Mouse (Mus musculus) forebrain, embryonic 12.5 days (tissue): Measurements from ENCODE around the gene Med16. TPM values are rescaled to one million over a fixed set of nuclear protein-coding genes. Genes with fewer than 3 reads are reported as not detected.

ENCODE experiments used
- ATAC-seq: fragments of 200-750 bp; cut with Nextera tagmentation; 2 replicates; pipeline ENCODE4 v1.8.0; 2017; ENCODE audit warnings: moderate TSS enrichment; ENCODE audit not compliant: low FRiP score
- H3K27ac ChIP-seq: fragments of 300-500 bp; sonication (generic); 2 replicates; pipeline ENCODE4 v1.5.1; 2016; ENCODE audit warnings: mild to moderate bottlenecking
- H3K27me3 ChIP-seq: fragments of 300-500 bp; sonication (generic); 2 replicates; pipeline ENCODE4 v1.6.1; 2016; ENCODE audit warnings: mild to moderate bottlenecking
- H3K36me3 ChIP-seq: fragments of 300-500 bp; sonication (generic); replicated peaks from 2 replicates; pipeline ENCODE4 v1.6.1; 2016; ENCODE audit warnings: mild to moderate bottlenecking
- H3K4me1 ChIP-seq: fragments of 300-500 bp; sonication (generic); 2 replicates; pipeline ENCODE4 v1.6.1; 2016
- H3K4me2 ChIP-seq: fragments of 300-500 bp; sonication (generic); 2 replicates; pipeline ENCODE4 v1.6.1; 2016; ENCODE audit warnings: mild to moderate bottlenecking, moderate library complexity
- H3K4me3 ChIP-seq: fragments of 300-500 bp; sonication (generic); replicated peaks from 2 replicates; pipeline ENCODE4 v1.5.1; 2016; ENCODE audit warnings: mild to moderate bottlenecking
- H3K9ac ChIP-seq: fragments of 300-500 bp; sonication (generic); 2 replicates; pipeline ENCODE4 v1.6.1; 2016; ENCODE audit warnings: mild to moderate bottlenecking
- H3K9me3 ChIP-seq: fragments of 300-500 bp; sonication (generic); 2 replicates; pipeline ENCODE4 v1.6.1; 2016
- WGBS: fragments of 180-500 bp; shearing (Covaris S2); methylation state at CpG from one replicate; pipeline ENCODE4 v1.1.7; 2016; 5-methylcytosine and 5-hydroxymethylcytosine counted together
- polyA plus RNA-seq: library from polyadenylated mRNA; unstranded; fragments of >200 nt; fragmentation: Nextera tagmentation; extraction: Ambion mirVana; gene quantifications from 2 replicates; pipeline ENCODE4 v1.2.1, GENCODE M21; 2016

Med16 gene
- polyA plus RNA-seq, 1 experiment from 2014 or later, result 62.3 TPM

- ATAC-seq, result no peak
- H3K4me3 ChIP-seq, result no peak overlapping the region
- no peaks in the 10 kb centered on the region for H3K27me3 ChIP-seq
- H3K4me1 ChIP-seq, result peaks cover 62% of the 10 kb centered on the region
- 90% methylated on average over 18 of the region's 18 CpGs for WGBS
- H3K9me3 ChIP-seq, result no peaks in the 10 kb centered on the region
- H3K9ac ChIP-seq, result no peak overlapping the region
- H3K4me2 ChIP-seq, result no peak overlapping the region; the same call in 1 of the 2 replicates
- peaks cover 39% of the 10 kb centered on the region for H3K36me3 ChIP-seq
- H3K27ac ChIP-seq, result 0 out of 2 replicates have a peak overlapping the region, but pooled peaks have one; percentile 92
Observed at GRCm38 (mm10) chr10:79929967-79930825, 21.5 kb upstream of the Med16 start.

GRCm38 (mm10) chr10:79928907-79929701 lies 20.4 kb upstream of the Med16 start:
- peaks cover 36% of the 10 kb centered on the region for H3K36me3 ChIP-seq
- peak overlapping the region; percentile 90 for H3K4me3 ChIP-seq
- H3K9me3 ChIP-seq, result no peaks in the 10 kb centered on the region
- H3K9ac ChIP-seq, result peak overlapping the region; percentile 87
- no peak for ATAC-seq
- H3K27ac ChIP-seq, result peak overlapping the region; percentile 92; the same call in 1 of the 2 replicates
- peaks cover 59% of the 10 kb centered on the region for H3K4me1 ChIP-seq
- WGBS, result 25% methylated on average over 9 of the region's 9 CpGs
- peaks cover 3% of the 10 kb centered on the region for H3K27me3 ChIP-seq
- peak overlapping the region; percentile 89 for H3K4me2 ChIP-seq

GRCm38 (mm10) chr10:79928030-79928694 lies 19.4 kb upstream of the Med16 start:
- Histone ChIP-seq H3K4me3 (peak overlapping the region; percentile 90), H3K27ac (peak overlapping the region; percentile 92), H3K27me3 (peaks cover 12% of the 10 kb centered on the region), H3K4me2 (peak overlapping the region; percentile 89), H3K9ac (peak overlapping the region; percentile 87), H3K4me1 (peaks cover 50% of the 10 kb centered on the region), H3K9me3 (no peaks in the 10 kb centered on the region), H3K36me3 (peaks cover 26% of the 10 kb centered on the region)
- ATAC-seq, result no peak
- under 1% methylated on average over 28 of the region's 29 CpGs for WGBS

- Histone ChIP-seq H3K4me1 (peaks cover 43% of the 10 kb centered on the region), H3K27ac (peak overlapping the region; percentile 92), H3K36me3 (peaks cover 19% of the 10 kb centered on the region), H3K4me2 (peak overlapping the region; percentile 89), H3K9me3 (no peaks in the 10 kb centered on the region), H3K9ac (peak overlapping the region; percentile 87), H3K4me3 (peak overlapping the region; percentile 90), H3K27me3 (peaks cover 19% of the 10 kb centered on the region)
- peak; percentile 44 for ATAC-seq
- under 1% methylated on average over 54 of the region's 54 CpGs for WGBS
Observed at GRCm38 (mm10) chr10:79927324-79928029, 18.8 kb upstream of the Med16 start.

- Histone ChIP-seq H3K9me3 (no peaks in the 10 kb centered on the region), H3K27ac (peak within 1 kb of the TSS; percentile 92), H3K27me3 (peaks cover 27% of the 10 kb centered on the region), H3K4me3 (peak within 1 kb of the TSS; percentile 90), H3K36me3 (peaks cover 12% of the 10 kb centered on the region), H3K4me2 (peak within 1 kb of the TSS; percentile 89), H3K4me1 (peaks cover 38% of the 10 kb centered on the region), H3K9ac (peak within 1 kb of the TSS; percentile 87)
- peak; percentile 80 for ATAC-seq
- under 1% methylated on average over 63 of the region's 63 CpGs for WGBS
Observed at GRCm38 (mm10) chr10:79926491-79927323, 18.0 kb upstream of the Med16 start, which contains the start of gene Arid3a. Gene Arid3a, plus strand, starts transcription at chr10:79927043.

GRCm38 (mm10) chr10:79925785-79926490 lies 17.2 kb upstream of the Med16 start:
- 13% methylated on average over 15 of the region's 15 CpGs for WGBS
- Histone ChIP-seq H3K4me3 (peak overlapping the region; percentile 90), H3K9me3 (no peaks in the 10 kb centered on the region), H3K4me1 (peaks cover 45% of the 10 kb centered on the region), H3K9ac (peak overlapping the region; percentile 87), H3K36me3 (peaks cover 4% of the 10 kb centered on the region), H3K27ac (peak overlapping the region; percentile 65), H3K27me3 (peaks cover 34% of the 10 kb centered on the region), H3K4me2 (peak overlapping the region; percentile 89)
- peak; percentile 10; the same call in 1 of the 2 replicates for ATAC-seq

- Histone ChIP-seq H3K9ac (no peak overlapping the region), H3K27ac (0 out of 2 replicates have a peak overlapping the region, but pooled peaks have one; percentile 8), H3K4me1 (peaks cover 51% of the 10 kb centered on the region), H3K27me3 (peaks cover 42% of the 10 kb centered on the region), H3K4me3 (0 out of 2 replicates have a peak overlapping the region, but pooled peaks have one; percentile 90), H3K9me3 (no peaks in the 10 kb centered on the region), H3K4me2 (no peak overlapping the region), H3K36me3 (no peaks in the 10 kb centered on the region)
- ATAC-seq, result peak; percentile 2; the same call in 1 of the 2 replicates
- WGBS, result 12% methylated on average over 29 of the region's 29 CpGs
Observed at GRCm38 (mm10) chr10:79924998-79925784, 16.5 kb upstream of the Med16 start.

GRCm38 (mm10) chr10:79921572-79921971 lies 12.8 kb upstream of the Med16 start:
- peaks cover 48% of the 10 kb centered on the region for H3K4me1 ChIP-seq
- whole genome bisulfite sequencing, result under 1% methylated on average over 34 of the region's 34 CpGs
- no peak overlapping the region for H3K27ac ChIP-seq
- no peaks in the 10 kb centered on the region for H3K9me3 ChIP-seq
- peak overlapping the region; percentile 24 for H3K4me3 ChIP-seq
- ATAC-seq, result no peak
- peaks cover 71% of the 10 kb centered on the region for H3K27me3 ChIP-seq
- peak overlapping the region; percentile 38 for H3K4me2 ChIP-seq
- no peaks in the 10 kb centered on the region for H3K36me3 ChIP-seq
- H3K9ac ChIP-seq, result no peak overlapping the region; the same call in 1 of the 2 replicates

- Histone ChIP-seq H3K9me3 (no peaks in the 10 kb centered on the region), H3K27me3 (peaks cover 71% of the 10 kb centered on the region), H3K36me3 (no peaks in the 10 kb centered on the region), H3K4me1 (peaks cover 46% of the 10 kb centered on the region), H3K27ac (no peak within 1 kb of the TSS), H3K4me2 (peak within 1 kb of the TSS; percentile 38), H3K4me3 (peak within 1 kb of the TSS; percentile 24), H3K9ac (peak within 1 kb of the TSS; percentile 12; the same call in 1 of the 2 replicates)
- WGBS, result 3% methylated on average over 35 of the region's 41 CpGs
- no peak for ATAC-seq
Observed at GRCm38 (mm10) chr10:79920958-79921535, 12.3 kb upstream of the Med16 start, which contains the start of gene R3hdm4. Gene R3hdm4, minus strand, starts transcription at chr10:79921208.
